Mouse (Mus musculus) MEL-GATA-1-ER (cell line): ENCODE data around the gene Eif3g.

Source experiments
- DNase-seq: peaks from one replicate; pipeline ENCODE4 v3.0.0-alpha.2; 2012; ENCODE audit warnings: low read depth; ENCODE audit errors: extremely low read depth

The Eif3g gene

GRCm38 (mm10) chr9:20862225-20862624, 36.2 kb downstream of the Eif3g start:
- no peak for DNase-seq

- no peak for DNase-seq
Observed at GRCm38 (mm10) chr9:20861821-20862220, 36.6 kb downstream of the Eif3g start.

GRCm38 (mm10) chr9:20859926-20860325, 38.5 kb downstream of the Eif3g start:
- DNase-seq, result no peak

- DNase-seq, result peak; percentile 87
Observed at GRCm38 (mm10) chr9:20857131-20857530, 41.3 kb downstream of the Eif3g start.

GRCm38 (mm10) chr9:20850179-20850578, 48.2 kb downstream of the Eif3g start:
- DNase-seq, result no peak
